Mouse (Mus musculus): ENCODE data around the gene Tspan11.

The Tspan11 gene

GRCm38 (mm10) chr6:127933841-127934240 is 46.5 kb downstream of the Tspan11 start:
- DNase-seq (ENCODE audit: low spot score in 2 of 2) = no peak

GRCm38 (mm10) chr6:127935105-127935504 is 47.7 kb downstream of the Tspan11 start:
- no peak for DNase-seq (ENCODE audit: low spot score in 2 of 2)

- DNase-seq (ENCODE audit: low spot score in 2 of 2) = no peak
These were observed 55.0 kb downstream of the Tspan11 start for GRCm38 (mm10) chr6:127942421-127942820.

GRCm38 (mm10) chr6:127945725-127946124 is 58.3 kb downstream of the Tspan11 start:
- peak; percentile 14 to 59 for DNase-seq (ENCODE audit: low spot score in 2 of 2)

DNA sequence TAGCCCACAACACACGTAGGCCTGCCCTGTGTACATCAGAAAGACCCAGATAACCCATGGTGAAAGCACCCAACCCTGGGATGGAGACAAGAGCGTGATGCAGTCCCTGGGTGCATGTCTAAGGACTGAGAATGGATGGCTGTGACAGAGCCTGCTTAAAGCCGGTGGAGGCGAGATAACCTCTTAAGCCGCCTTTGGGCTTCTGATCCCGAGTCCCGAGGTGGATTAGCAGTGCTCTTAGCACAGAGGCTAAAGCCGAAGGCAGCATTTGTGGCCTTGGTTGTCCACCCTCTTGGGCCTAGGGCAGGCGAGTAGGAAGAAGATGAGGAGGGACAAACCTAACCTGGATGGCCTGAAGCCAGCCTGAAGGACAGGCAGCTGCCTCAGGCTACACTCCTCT is 61.3 kb downstream of the Tspan11 start:
- no peak for DNase-seq (ENCODE audit: low spot score in 2 of 2)

GRCm38 (mm10) chr6:127949885-127950284 is 62.5 kb downstream of the Tspan11 start:
- no peak for DNase-seq (ENCODE audit: low spot score in 2 of 2)

GRCm38 (mm10) chr6:127953071-127953470 is 65.7 kb downstream of the Tspan11 start:
- no peak for DNase-seq (ENCODE audit: low spot score in 2 of 2)

DNA sequence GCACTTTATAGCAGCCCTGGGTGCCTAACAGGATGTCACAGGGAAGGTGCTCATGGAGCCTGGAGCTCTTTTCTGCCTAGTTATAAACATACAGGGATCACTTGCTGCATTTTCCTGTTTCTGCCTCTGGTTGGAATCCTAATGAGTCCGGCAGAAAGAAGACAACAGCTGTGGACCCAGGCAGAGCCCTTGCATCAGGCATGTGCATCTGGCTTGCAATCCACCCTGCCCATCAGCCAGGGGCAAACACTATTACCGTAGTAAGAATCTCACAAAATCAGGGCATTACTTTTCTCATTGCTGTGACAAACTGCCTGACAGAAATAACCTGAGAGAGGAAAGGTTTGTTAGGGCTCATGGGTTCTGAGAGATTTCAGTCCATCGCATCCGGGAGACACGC is 68.8 kb downstream of the Tspan11 start:
- no peak for DNase-seq (ENCODE audit: low spot score in 2 of 2)

DNA sequence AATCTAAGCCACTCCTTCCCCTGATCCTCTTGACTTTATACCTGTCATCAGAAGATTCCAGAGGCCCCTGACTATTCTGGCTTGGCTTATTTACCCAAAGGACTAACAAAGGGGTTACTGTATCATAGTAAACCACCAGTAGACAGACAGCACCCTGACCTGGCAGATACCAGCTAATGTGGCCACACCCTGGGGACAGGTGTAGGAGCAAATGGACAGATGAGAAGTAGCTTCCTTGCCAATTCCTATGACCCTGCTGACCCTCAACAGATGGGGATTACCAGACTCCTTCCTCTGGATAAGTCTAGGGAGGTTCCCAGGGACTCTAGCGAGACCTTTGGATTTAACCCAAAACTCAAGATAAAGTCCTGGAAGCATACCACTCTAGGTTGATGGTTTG is 72.8 kb downstream of the Tspan11 start:
- DNase-seq (ENCODE audit: low spot score in 2 of 2) = no peak

DNA sequence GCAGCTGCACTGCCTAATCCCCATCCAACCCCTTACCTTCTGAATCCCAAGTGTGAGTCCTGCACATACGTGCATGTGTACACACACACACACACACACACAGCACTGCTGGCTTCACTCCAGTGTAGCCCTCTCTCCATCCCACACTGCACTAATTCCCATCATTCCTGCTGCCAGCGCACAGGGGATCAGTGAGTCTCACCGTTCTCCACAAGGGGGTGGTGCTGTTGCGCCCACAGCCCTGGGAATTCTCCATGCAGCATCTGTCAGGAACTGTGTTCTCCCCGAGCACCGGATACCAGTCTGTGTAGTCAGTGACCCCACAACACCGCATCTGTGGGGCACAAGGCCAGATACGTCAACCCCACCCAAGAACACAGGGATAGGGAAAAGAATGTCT is 78.1 kb downstream of the Tspan11 start:
- no peak for DNase-seq (ENCODE audit: low spot score in 2 of 2)

DNA sequence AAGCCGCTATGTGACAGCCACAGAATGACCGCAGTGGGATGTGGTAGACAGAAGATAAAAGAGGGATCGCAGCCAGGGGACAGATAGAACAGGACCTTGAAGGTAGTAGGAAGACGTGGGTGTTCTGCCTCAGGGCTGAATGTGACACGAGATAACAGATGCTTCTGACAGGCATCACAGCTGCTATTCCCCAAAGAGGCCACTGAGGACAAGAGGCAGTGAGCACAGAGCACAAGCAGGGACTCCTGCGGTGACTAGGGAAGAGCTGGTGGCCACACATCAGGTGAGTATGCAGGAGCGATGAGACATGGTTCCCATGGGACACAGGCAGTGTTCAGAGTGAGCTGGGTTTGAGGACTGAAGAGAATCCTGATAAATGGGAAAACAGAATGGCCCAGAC is 82.3 kb downstream of the Tspan11 start:
- DNase-seq (ENCODE audit: low spot score in 2 of 2) = no peak

- DNase-seq (ENCODE audit: low spot score in 2 of 2) = peak; percentile 44 to 79
These were observed 82.7 kb downstream of the Tspan11 start for GRCm38 (mm10) chr6:127970120-127970519.

DNA sequence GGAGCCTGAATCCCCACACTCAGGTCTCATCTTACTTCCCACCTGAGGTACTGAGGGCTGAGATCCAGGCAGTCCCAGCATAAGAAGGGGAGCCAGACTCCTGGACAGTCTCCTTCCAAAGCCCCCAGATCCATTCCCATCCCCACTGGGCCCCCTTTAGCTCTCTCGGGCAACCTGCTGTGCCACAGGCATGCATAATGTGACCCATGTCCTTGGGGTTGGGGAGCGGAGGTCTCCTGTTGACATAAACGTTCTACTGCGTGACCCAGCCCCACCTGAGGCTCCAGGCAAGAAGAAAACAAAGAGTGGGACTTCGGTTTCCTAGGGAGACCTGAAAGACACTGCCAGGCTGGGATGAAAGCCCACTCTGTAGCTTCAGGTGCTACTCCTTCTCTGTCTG is 83.5 kb downstream of the Tspan11 start:
- DNase-seq (ENCODE audit: low spot score in 2 of 2) = no peak

DNA sequence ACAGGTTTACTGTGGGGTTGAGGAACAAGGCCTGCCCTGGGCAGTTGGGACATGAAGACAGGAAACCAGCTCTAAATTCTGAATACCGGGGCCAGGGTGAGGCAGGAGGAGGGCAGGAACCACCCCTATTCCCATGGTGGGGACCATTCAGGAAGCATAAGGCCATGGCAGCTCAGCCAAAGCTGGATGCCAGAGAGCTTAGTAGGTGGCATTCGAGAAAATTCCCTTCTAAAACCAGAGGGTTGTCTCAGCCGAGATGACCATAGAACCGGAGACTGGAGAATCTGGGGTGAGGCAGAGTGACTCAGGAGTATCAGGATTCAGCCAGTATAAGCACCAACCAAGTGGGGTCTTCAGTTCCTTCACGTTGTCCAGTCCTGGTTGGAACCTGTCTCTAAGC is 84.5 kb downstream of the Tspan11 start:
- no peak for DNase-seq (ENCODE audit: low spot score in 2 of 2)

GRCm38 (mm10) chr6:127973553-127973952 is 86.2 kb downstream of the Tspan11 start:
- DNase-seq (ENCODE audit: low spot score in 2 of 2) = no peak

DNA sequence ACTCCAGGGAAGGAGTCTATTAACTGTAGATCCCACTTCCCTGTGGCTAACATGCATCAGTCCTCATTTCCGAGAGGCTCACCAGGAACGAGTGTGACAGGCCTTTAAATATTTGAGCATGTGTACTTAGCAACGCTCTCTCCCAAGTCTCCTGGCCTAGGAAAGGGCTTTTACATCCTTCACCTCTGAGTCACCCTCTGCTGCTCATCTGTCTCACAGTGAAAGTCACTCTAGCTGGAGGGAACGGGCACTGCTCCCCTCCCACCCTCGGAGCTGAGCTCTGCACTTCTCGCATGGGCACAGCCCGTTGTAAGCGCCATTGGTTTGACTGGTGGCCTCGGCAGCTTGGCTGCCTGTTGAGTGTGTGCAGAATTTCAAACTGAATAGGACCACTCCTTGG is 86.6 kb downstream of the Tspan11 start:
- no peak for DNase-seq (ENCODE audit: low spot score in 2 of 2)

DNA sequence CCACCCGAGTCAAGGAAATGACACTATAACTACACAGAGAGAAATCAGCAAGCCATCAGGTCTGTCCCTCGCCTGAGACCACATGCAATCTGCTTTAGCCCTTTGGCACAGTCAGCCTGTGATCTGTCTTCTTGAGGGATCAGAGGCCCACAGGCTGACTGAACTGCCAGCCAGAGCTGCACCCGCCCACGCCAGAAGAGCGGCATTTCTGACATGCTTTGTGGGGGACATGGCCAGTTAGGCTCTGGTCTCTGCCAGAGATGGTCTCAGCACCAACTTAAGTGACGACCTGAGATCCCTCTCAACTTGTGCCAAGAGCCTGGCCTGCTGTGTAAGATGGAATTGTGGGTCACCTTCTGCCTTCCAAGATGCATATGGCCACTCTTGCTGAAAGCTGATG is 89.3 kb downstream of the Tspan11 start:
- no peak for DNase-seq (ENCODE audit: low spot score in 2 of 2)

DNA sequence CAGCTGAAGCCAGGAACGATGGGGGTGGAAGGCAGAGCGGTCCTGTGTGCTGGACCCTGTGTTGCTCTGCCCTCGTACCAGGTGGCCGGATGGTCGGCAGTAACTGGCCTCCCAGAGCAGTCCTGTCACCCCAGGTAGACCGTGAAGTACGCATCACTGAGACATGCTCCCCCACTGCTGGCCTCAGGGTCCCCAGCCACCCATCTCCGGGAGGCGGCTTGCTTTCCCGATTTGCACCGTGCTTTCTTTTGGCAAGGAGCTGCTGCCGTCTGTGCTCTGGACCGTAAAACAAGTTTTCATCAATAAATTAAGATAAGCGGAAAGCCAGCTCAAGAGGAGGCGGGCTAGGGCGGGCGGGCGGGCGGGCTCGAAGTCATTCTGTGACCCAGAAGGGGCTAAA is 91.6 kb downstream of the Tspan11 start:
- no peak for DNase-seq (ENCODE audit: low spot score in 2 of 2)

DNA sequence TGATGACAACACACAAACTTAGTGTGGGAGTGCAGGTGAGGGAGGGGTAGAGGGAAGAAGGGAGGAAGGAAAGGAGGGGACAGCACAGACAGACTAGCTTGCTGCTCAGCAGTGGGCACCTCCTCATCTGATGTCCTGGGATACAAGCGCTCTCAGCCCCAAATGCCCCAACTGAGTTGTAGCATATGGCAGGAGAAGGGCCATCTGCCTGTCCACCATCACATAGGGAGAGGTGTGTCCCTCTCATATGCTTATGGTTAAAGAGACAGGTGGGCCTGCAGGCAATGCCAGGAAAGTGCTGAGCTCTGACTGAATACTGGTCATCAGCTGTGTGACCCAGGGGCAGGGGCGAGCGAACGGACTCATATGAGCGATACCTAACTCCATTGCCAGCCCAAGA is 92.4 kb downstream of the Tspan11 start:
- no peak for DNase-seq (ENCODE audit: low spot score in 2 of 2)

GRCm38 (mm10) chr6:127980381-127981045 is 93.1 kb downstream of the Tspan11 start:
- DNase-seq (ENCODE audit: low spot score in 2 of 2) = no peak

GRCm38 (mm10) chr6:127981176-127981575 is 93.8 kb downstream of the Tspan11 start:
- DNase-seq (ENCODE audit: low spot score in 2 of 2) = no peak

- DNase-seq (ENCODE audit: low spot score in 2 of 2) = no peak
These were observed 99.0 kb downstream of the Tspan11 start for GRCm38 (mm10) chr6:127986357-127986756.

DNA sequence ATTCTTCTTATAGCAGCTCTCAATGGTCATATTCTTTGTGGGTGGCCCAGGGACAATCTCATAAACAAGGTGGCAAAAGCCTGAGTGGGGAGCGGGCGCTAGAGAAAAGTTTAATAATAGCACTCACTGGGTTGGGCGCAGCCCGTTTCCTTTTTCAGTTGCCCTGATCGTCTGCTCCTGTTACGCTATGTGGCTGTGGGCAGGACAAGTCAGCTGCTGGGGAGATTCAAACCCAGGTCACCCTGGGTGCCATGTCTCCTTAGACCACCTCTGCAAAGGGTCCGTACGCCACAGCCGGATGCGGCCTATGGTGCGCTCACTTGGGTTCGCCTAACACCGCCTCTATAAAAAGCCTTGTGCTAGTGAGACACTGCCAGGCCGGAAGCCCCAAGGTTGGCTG is 100.0 kb downstream of the Tspan11 start:
- DNase-seq (ENCODE audit: low spot score in 2 of 2) = no peak

GRCm38 (mm10) chr6:127988944-127989494 is 101.6 kb downstream of the Tspan11 start:
- no peak for DNase-seq (ENCODE audit: low spot score in 2 of 2)

Data from thymus, postnatal 10 days (tissue).